Mouse (Mus musculus): ENCODE results near the gene Ppp1r26. TPM values are rescaled to one million over a fixed set of nuclear protein-coding genes. Genes with fewer than 3 reads are reported as not detected.

Ppp1r26 gene
- polyA plus RNA-seq, 1 experiment from 2014 or later: 2.4 TPM

GRCm38 (mm10) chr2:28409144-28409543 is 37.5 kb upstream of the Ppp1r26 start:
- Histone ChIP-seq H3K4me1 (replicated peaks; ENCODE audit: insufficient read depth, low read length) (no peaks in the 10 kb centered on the region), H3K9me3 (replicated peaks; ENCODE audit: low read length) (no peaks in the 10 kb centered on the region), H3K4me2 (ENCODE audit: low read length) (no peak overlapping the region), H3K36me3 (ENCODE audit: insufficient read depth, low read length) (no peaks in the 10 kb centered on the region), H3K4me3 (replicated peaks; ENCODE audit: low read depth, low read length) (no peak overlapping the region), H3K27ac (no peak overlapping the region), H3K27me3 (ENCODE audit: insufficient read depth, low read length) (no peaks in the 10 kb centered on the region), H3K9ac (ENCODE audit: low read depth, low read length) (no peak overlapping the region)
- DNase-seq (ENCODE audit: low spot score) (no peak), ATAC-seq (replicated peaks; ENCODE audit: low FRiP score, low read depth) (no peak)
- no peak for TF ChIP-seq CTCF (IDR thresholded peaks at IDR 0.05; ENCODE audit: low read depth)
- WGBS: 78% methylated on average over 4 of the region's 4 CpGs

- TF ChIP-seq CTCF (IDR thresholded peaks at IDR 0.05; ENCODE audit: low read depth): no peak
- H3K4me3 ChIP-seq (replicated peaks; ENCODE audit: low read depth, low read length): no peak overlapping the region
Measured at GRCm38 (mm10) chr2:28409566-28409965, 37.0 kb upstream of the Ppp1r26 start.

GRCm38 (mm10) chr2:28412936-28413335 is 33.7 kb upstream of the Ppp1r26 start:
- Histone ChIP-seq H3K9me3 (replicated peaks; ENCODE audit: low read length) (no peaks in the 10 kb centered on the region), H3K4me2 (ENCODE audit: low read length) (no peak overlapping the region), H3K27ac (no peak overlapping the region), H3K9ac (ENCODE audit: low read depth, low read length) (no peak overlapping the region), H3K27me3 (ENCODE audit: insufficient read depth, low read length) (no peaks in the 10 kb centered on the region), H3K36me3 (ENCODE audit: insufficient read depth, low read length) (no peaks in the 10 kb centered on the region), H3K4me1 (replicated peaks; ENCODE audit: insufficient read depth, low read length) (no peaks in the 10 kb centered on the region), H3K4me3 (replicated peaks; ENCODE audit: low read depth, low read length) (no peak overlapping the region)
- no peak for DNase-seq (ENCODE audit: low spot score)
- 75% methylated on average over 6 of the region's 6 CpGs for WGBS
- no peak for TF ChIP-seq CTCF (IDR thresholded peaks at IDR 0.05; ENCODE audit: low read depth)
- ATAC-seq (replicated peaks; ENCODE audit: low FRiP score, low read depth): no peak

More at GRCm38 (mm10) chr2:28409566-28409965, 37.0 kb upstream of the Ppp1r26 start:
- H3K4me1 ChIP-seq (replicated peaks; ENCODE audit: insufficient read depth, low read length): no peaks in the 10 kb centered on the region
- ATAC-seq (replicated peaks; ENCODE audit: low FRiP score, low read depth) (no peak), DNase-seq (ENCODE audit: low spot score) (no peak)
- no peaks in the 10 kb centered on the region for H3K36me3 ChIP-seq (ENCODE audit: insufficient read depth, low read length)
- H3K9ac ChIP-seq (ENCODE audit: low read depth, low read length): no peak overlapping the region
- no peak overlapping the region for H3K4me2 ChIP-seq (ENCODE audit: low read length)
- H3K9me3 ChIP-seq (replicated peaks; ENCODE audit: low read length): no peaks in the 10 kb centered on the region
- WGBS: 66% methylated on average over 3 of the region's 3 CpGs
- H3K27ac ChIP-seq: no peak overlapping the region
- H3K27me3 ChIP-seq (ENCODE audit: insufficient read depth, low read length): no peaks in the 10 kb centered on the region

GRCm38 (mm10) chr2:28414116-28414756 is 32.4 kb upstream of the Ppp1r26 start:
- Histone ChIP-seq H3K4me3 (replicated peaks; ENCODE audit: low read depth, low read length) (no peak overlapping the region), H3K27ac (no peak overlapping the region), H3K9me3 (replicated peaks; ENCODE audit: low read length) (no peaks in the 10 kb centered on the region), H3K4me2 (ENCODE audit: low read length) (no peak overlapping the region), H3K36me3 (ENCODE audit: insufficient read depth, low read length) (no peaks in the 10 kb centered on the region), H3K9ac (ENCODE audit: low read depth, low read length) (no peak overlapping the region), H3K4me1 (replicated peaks; ENCODE audit: insufficient read depth, low read length) (no peaks in the 10 kb centered on the region), H3K27me3 (ENCODE audit: insufficient read depth, low read length) (no peaks in the 10 kb centered on the region)
- no peak for ATAC-seq (replicated peaks; ENCODE audit: low FRiP score, low read depth)
- TF ChIP-seq CTCF (IDR thresholded peaks at IDR 0.05; ENCODE audit: low read depth): no peak
- DNase-seq (ENCODE audit: low spot score): no peak
- 86% methylated on average over 5 of the region's 5 CpGs for WGBS

GRCm38 (mm10) chr2:28414757-28415137 is 31.9 kb upstream of the Ppp1r26 start:
- no peak overlapping the region for H3K4me2 ChIP-seq (ENCODE audit: low read length)
- H3K36me3 ChIP-seq (ENCODE audit: insufficient read depth, low read length): no peaks in the 10 kb centered on the region
- no peaks in the 10 kb centered on the region for H3K9me3 ChIP-seq (replicated peaks; ENCODE audit: low read length)
- H3K27ac ChIP-seq: no peak overlapping the region
- WGBS: 92% methylated on average over 5 of the region's 5 CpGs
- no peaks in the 10 kb centered on the region for H3K27me3 ChIP-seq (ENCODE audit: insufficient read depth, low read length)
- H3K4me3 ChIP-seq (replicated peaks; ENCODE audit: low read depth, low read length): no peak overlapping the region
- DNase-seq (ENCODE audit: low spot score) (no peak), ATAC-seq (replicated peaks; ENCODE audit: low FRiP score, low read depth) (no peak)
- no peak overlapping the region for H3K9ac ChIP-seq (ENCODE audit: low read depth, low read length)
- no peaks in the 10 kb centered on the region for H3K4me1 ChIP-seq (replicated peaks; ENCODE audit: insufficient read depth, low read length)
- TF ChIP-seq CTCF (IDR thresholded peaks at IDR 0.05; ENCODE audit: low read depth): no peak

- Histone ChIP-seq H3K4me1 (replicated peaks; ENCODE audit: insufficient read depth, low read length) (no peaks in the 10 kb centered on the region), H3K27ac (no peak overlapping the region), H3K27me3 (ENCODE audit: insufficient read depth, low read length) (no peaks in the 10 kb centered on the region), H3K4me3 (replicated peaks; ENCODE audit: low read depth, low read length) (no peak overlapping the region), H3K4me2 (ENCODE audit: low read length) (no peak overlapping the region), H3K36me3 (ENCODE audit: insufficient read depth, low read length) (no peaks in the 10 kb centered on the region), H3K9ac (ENCODE audit: low read depth, low read length) (no peak overlapping the region), H3K9me3 (replicated peaks; ENCODE audit: low read length) (no peaks in the 10 kb centered on the region)
- no peak for TF ChIP-seq CTCF (IDR thresholded peaks at IDR 0.05; ENCODE audit: low read depth)
- no peak for ATAC-seq (replicated peaks; ENCODE audit: low FRiP score, low read depth)
- no peak for DNase-seq (ENCODE audit: low spot score)
- 62% methylated on average over 10 of the region's 10 CpGs for WGBS
Measured at GRCm38 (mm10) chr2:28415387-28416024, 31.1 kb upstream of the Ppp1r26 start.
